Mouse (Mus musculus): ENCODE measurements at regions not wholly inside any gene's neighbourhood (a gene's known extent, or its start where the extent isn't known, plus 50 kb on each side); places are given as distances from the start of the nearest gene placed in this dataset.
A peak's percentile ranks its signal among the peaks of the same experiment; 100 is the strongest.

GRCm38 (mm10) chr1:137106444-137106843, 146.2 kb upstream of the Nr5a2 start:
- DNase-seq (ENCODE audit: low spot score): no peak

- DNase-seq (ENCODE audit: low spot score): peak; percentile 68
Observed at GRCm38 (mm10) chr1:137091762-137092161, 131.5 kb upstream of the Nr5a2 start.

DNA sequence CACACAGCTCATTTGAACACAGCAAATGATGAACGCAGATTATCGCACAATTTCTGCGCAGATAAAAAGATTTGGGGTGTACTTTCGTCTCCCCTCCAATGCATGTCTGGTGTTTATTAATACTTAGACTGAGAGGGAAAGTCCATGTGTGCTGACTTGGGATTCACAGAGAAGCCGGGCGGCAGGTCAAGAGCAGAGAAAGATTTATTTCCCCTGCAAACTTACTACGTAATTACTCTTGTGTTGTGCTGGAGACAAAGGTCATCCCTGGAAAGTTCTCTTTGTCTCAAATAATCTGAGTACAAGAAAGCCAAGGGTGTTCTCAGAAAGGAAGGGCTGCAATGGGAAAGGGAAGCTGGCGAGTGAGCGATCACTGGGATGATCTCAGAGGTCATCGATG, 127.9 kb upstream of the Nr5a2 start:
- peak; percentile 28 for DNase-seq (ENCODE audit: low spot score)

DNA sequence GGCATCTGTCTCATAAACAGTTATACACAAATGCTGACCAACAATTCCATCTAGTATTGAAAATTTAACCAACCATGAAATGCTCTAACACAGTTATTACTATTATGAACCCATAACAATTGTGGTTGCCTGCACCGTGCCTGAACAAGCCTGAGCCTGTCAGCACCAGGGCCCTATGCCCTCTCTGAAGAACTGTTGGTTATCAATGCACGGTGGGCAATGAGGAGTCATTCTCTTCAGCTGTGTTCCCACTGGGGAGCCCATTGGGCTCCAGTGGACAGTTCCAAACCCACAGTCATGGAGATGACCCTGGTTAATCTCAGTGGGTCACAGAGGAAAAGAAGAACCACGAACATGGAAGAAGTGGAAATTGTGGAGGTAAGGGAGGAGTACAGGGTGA, 126.5 kb upstream of the Nr5a2 start:
- no peak for DNase-seq (ENCODE audit: low spot score)

GRCm38 (mm10) chr1:137083500-137083899, 123.3 kb upstream of the Nr5a2 start:
- no peak for DNase-seq (ENCODE audit: low spot score)

DNA sequence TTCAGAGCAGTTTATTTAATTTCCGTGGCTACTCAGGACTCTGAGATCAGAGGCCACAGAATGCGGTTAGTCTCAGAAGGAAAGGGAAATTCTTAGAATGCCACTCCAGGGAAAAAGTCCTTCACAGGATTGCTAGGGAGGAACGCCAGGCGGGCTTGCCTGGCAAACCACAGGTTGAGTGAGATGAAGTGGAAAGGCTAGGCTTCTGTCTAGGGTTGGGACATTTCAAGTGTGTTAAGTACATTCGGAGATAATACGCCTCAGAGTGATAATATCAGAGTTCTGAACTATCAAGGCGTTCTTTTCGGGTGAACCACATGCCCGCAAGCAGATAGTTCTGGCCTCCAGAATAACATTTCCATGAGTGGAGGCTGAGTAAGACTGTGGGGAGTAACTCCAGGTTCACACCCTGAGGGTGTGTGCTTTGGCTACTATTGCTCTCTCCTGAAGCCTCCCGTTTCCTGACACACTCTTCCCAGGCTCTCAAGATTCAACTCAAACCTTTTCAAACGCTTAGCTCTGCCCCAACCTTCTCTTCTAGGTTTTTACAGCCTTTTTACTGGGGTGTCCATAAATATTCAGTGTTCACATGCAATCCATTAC, 119.3 kb upstream of the Nr5a2 start:
- peak; percentile 20 for DNase-seq (ENCODE audit: low spot score)

DNA sequence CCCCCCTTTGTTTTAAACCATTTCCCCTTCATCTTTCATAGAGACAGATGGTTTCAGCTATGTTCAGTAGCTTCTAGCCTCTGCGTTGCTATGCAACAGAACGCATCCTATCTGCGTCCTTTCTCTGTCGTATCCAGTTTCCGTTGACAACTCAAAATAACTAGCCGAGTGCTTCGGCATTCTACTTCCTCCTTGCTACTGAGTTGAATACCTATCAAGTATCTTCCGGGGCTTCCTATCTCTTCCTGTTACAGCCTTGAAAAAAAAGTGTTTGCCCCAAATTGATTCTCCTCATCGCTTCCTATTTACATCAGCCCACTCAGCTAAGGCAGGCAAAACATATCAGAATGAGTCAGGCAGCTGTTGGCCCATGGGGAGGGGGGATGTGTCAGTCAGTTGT, 114.5 kb upstream of the Nr5a2 start:
- DNase-seq (ENCODE audit: low spot score): peak; percentile 54

DNA sequence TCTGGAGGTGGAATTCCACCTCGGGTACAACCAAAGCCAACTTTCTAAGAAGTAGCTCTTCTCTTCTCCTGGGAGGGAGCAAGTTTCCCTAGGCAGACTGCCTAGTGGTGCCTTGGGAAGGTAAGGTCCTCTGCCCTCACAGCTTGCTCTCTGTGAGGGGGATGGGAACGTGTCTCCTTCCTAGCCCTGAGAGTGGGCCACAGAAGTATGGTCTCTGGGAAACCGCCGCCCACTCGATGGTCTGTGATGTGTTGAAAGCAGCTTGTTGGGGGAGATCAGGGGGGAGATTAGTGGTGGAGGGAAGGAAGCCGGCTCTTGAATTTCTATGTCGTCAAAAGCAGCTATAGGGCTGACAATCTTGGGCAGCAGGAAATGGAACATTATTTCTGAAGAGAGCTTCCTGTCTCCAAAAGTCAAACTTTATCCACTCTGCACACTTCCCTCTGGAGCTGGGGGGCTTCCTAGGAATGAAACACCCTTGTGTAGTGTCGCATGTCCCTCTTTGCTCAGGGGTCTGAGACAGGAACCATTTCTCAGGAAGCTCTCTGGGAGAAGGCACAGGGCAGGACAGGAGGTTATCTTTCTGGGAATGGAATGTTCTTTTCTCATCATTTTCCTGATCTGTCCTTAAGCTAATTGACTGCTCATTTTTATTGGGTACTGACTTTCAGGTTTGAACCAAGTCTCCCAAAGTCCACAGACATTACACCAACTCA, 113.8 kb upstream of the Nr5a2 start:
- DNase-seq (ENCODE audit: low spot score): no peak

DNA sequence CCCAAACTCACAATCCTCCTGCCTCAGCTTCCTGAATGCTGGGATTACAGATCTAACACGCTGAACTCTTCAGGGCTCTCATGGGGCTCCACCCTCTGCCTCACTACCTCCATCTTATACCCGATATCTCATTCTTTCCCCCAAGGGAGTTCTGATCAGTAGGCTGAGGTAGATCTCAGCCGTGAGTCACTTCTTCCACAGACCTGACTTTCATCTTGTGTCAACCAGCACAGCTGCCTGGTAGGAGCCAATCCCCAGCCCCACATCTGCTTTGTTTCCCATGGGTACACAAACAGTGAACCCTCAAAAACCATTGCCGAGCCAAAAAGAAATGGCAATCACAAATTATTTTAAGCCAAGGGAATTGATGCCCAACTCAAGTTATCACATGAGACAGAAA, 100.7 kb upstream of the Nr5a2 start:
- DNase-seq (ENCODE audit: low spot score): no peak

DNA sequence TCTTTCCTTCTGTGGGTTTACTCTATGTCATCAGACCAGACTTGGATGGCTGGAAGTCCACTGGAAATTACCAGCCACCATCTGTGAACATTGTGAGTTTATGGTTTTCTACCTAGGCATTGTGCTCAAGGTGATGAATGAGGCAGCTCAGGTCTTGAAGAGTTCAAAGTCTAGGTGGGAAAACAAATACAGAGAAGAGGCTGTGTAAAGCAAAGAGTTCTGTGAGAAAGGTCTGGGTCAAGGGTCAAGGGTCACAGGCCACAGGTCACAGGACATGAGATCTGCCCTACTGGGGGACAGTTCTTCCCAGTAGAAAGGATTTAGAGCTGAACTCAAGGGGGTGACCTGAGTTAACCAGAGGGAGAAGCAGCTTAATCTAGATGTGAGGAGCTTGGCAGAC, 92.9 kb upstream of the Nr5a2 start:
- no peak for DNase-seq (ENCODE audit: low spot score)

DNA sequence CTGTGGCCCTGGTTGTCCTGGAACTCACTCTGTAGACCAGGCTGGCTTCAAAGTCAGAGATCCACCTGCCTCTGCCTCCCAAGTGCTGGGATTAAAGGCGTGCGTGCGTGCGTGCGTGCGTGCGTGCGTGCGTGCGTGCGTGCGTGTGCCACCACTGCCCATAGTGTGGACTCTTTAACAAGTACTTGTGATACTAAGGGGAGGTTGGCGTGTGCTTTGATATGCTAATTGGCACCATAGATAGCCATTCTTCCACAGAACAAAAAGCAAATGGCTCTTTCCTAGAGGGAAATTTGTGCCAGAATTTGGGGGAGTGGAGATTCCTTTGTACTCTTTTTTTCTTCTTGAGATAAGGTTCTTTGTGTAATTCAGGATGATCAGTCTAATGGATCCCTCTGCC, 91.3 kb upstream of the Nr5a2 start:
- no peak for DNase-seq (ENCODE audit: low spot score)

- no peak for DNase-seq (ENCODE audit: low spot score)
Observed at GRCm38 (mm10) chr1:137044076-137044475, 83.8 kb upstream of the Nr5a2 start.

DNA sequence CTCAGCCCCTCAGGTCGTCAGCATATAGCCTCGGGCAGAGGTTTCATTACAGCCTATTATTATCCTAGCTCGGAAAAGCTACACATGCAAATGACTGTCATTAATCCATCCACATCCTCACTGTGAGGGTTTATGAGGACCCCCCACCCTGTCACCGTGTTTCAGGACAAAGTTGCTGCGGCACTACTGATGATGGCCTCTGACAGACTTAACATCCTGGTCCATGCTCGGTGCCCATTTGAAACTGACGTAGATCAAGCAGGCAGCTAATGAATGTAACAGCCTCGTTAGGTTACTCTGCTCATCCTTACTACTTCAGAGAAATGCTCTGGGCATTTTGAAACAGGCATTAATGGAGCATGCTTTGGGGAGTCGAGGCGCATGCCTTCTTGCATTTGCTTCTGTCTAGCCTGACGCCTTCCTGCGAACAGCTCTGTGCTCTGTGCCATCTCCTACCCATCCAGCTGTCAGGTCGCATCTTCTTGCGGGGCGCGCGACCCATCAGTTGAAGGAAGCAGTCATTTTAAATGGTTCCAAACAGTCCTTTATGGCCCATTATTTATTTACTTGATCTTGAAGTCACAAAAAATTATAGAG, 82.3 kb upstream of the Nr5a2 start:
- no peak for DNase-seq (ENCODE audit: low spot score)

- DNase-seq (ENCODE audit: low spot score): no peak
Observed at GRCm38 (mm10) chr1:137040898-137041297, 80.7 kb upstream of the Nr5a2 start.

DNA sequence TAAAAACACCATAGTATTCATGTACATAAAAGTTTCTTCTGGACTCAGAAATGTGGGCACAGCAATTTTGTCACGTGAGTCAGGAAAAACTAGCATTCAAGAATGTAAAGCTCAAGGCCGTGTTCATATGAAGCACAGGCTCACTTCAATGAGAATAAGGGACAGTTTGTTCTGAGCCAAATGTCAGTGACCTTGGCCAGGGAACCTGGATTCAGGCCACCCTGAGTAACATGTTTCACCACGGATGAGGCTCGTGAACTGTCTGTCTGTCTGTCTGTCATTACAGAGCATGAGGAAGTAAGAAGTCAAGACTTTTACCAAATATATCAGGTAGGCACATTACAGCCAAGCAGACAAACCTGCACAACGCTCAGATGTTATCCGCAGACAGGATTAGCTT, 74.3 kb upstream of the Nr5a2 start:
- DNase-seq (ENCODE audit: low spot score): no peak

- no peak for DNase-seq (ENCODE audit: low spot score)
Observed at GRCm38 (mm10) chr1:137033679-137034078, 73.4 kb upstream of the Nr5a2 start.

GRCm38 (mm10) chr1:137023706-137024105, 63.5 kb upstream of the Nr5a2 start:
- DNase-seq (ENCODE audit: low spot score): no peak

GRCm38 (mm10) chr1:137020528-137020927, 60.3 kb upstream of the Nr5a2 start:
- no peak for DNase-seq (ENCODE audit: low spot score)

DNA sequence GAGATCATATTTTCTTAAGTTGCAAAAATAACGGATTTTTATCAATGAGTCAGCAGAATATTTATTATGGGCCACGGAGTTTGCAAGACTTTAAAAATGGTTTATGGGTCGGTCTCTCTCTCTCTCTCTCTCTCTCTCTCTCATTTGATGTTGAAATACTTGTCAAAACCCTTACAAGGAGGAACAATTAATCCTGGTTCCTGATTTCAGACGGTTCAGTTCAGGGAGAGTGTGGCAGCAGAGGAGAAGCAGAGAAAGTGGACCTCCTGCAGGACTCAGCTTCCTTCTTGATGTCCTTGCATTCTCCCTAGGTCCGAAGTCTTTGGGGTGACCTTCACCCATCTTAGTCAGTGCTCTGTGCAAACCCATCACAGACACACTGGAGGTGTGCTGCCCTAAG, 57.4 kb upstream of the Nr5a2 start:
- DNase-seq (ENCODE audit: low spot score): no peak

- DNase-seq (ENCODE audit: low spot score): no peak
Observed at GRCm38 (mm10) chr1:137010240-137010926, 50.1 kb upstream of the Nr5a2 start.

Measured in embryo, embryonic 10.5 days (tissue).